In the genomic region with DNA sequence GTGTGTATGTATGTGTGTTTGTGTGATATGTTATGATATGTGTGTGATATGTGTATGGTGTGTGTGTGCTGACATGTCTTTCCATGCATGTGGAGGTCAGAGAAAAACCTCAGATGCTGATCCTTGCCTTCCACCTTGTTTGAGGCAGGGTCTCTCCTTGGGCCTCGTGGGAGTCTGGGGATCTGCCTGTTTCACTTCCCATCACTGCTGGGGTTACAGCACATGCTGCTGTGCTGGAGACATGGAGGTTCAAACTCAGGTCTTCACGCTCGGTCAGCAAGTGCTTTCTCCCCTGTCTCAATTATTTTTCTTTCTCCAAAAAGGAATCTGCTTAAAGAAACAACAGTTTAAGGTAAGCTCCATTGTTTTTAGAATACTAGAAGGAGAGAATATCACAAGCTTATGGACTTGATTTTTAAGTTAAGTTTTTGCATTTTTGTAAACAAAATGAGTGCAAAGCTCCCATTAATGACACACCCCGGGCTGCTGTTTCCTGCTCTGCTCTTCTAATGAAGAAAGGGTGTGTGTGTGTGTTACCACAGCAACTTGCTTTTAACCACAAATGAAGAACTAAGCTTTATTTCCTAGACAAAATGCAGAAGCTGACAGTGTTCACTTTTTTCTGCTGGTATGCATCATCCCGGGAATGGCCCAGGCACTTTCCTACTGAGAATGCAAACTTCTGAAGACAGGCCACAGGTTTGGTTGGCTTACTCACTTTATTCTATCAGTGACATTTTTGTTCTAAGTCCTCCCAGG, we compare ENCODE assay signal across 28 mouse cellular contexts. TPM values are rescaled to one million over a fixed set of nuclear protein-coding genes. Genes with fewer than 3 reads are reported as not detected.
DNase-seq lines count a peak whose midpoint lies in the region; ATAC-seq lines count a peak whose summit lies in the region.
"Had no signal": no experiment of that assay in that cellular context is flagged by ENCODE, and none has a peak within 500 bp of the region (broad histone marks: within the 10 kb centered on the region; RNA-seq: fewer than 3 reads in every experiment).

No protein-coding gene starts in this region.

- intact Hi-C loops in heart, postnatal 36 days (cut with DNase I): no loop called here
- intact Hi-C loops in gastrocnemius, postnatal 14 days (cut with DNase I; ENCODE audit: low total_unique reads): no loop called here

- ATAC-seq in inflammation-experienced regulatory T-cells, adult 6 months: peak; percentile 92
- ATAC-seq in neutrophil, adult 5-6 weeks (ENCODE audit: extremely low read depth, insufficient number of reproducible peaks, low FRiP score, poor library complexity, severe bottlenecking): peak; percentile 92
- ATAC-seq: forebrain, embryonic 14.5 days had no signal

- peak; percentile 8 for DNase-seq in heart, adult 8-10 months (ENCODE audit: low spot score)
- no peak for DNase-seq in heart, postnatal 36 days
- DNase-seq in MEL-GATA-1-ER (ENCODE audit: extremely low read depth, low read depth): peak; percentile 22
- no peak for DNase-seq in gastrocnemius, postnatal 14 days
- no peak for DNase-seq in adrenal gland, postnatal 10 days
- DNase-seq in ovary, postnatal 36 days (ENCODE audit: low spot score): no peak
- DNase-seq: cerebellum, adult 11-12 months; kidney, adult 11 months; kidney, postnatal 10 days; liver, embryonic 13.5 days; thymus, postnatal 36 days had no signal

RNA-seq across cellular contexts. Expression of a gene that starts 34.2 kb away (rescaled TPM):
- not detected for total RNA-seq in heart, adult 8-10 months (2022)
- total RNA-seq in heart, postnatal 36 days (2021): not detected
- polyA plus RNA-seq in inflammation-experienced regulatory T-cells, adult 6 months (2017; shearing (Covaris generic)): 10 to 100 TPM; 12.8 to 71.7 (median 14.6) TPM
- 0.49 and 0.58 TPM in 2 replicates for total RNA-seq in neutrophil, adult 5-6 weeks (2017)
- not detected for total RNA-seq in gastrocnemius, postnatal 14 days (2021)
- not detected for total RNA-seq in adrenal gland, postnatal 10 days (2021)
- total RNA-seq: adrenal gland, adult 18-20 months; gastrocnemius, adult 18-20 months; heart, adult 18-20 months; layer of hippocampus, adult 2 months; left cerebral cortex, adult 2 months had no signal
- polyA plus RNA-seq: embryonic facial prominence, embryonic 11.5 days; erythroblast, embryonic 14.5 days; forebrain, embryonic 14.5 days; heart, postnatal 0 days; hindbrain, embryonic 15.5 days; limb, embryonic 12.5 days; liver, embryonic 13.5 days; lung, embryonic 16.5 days; midbrain, embryonic 12.5 days; myocyte had no signal

RNA-seq across cellular contexts. Expression of a gene that starts 52.7 kb away (rescaled TPM):
- not detected for total RNA-seq in heart, adult 8-10 months (2022)
- total RNA-seq in heart, postnatal 36 days (2021): not detected
- not detected for polyA plus RNA-seq in inflammation-experienced regulatory T-cells, adult 6 months (2017; shearing (Covaris generic))
- total RNA-seq in neutrophil, adult 5-6 weeks (2017): not detected in 2 replicates
- total RNA-seq in gastrocnemius, postnatal 14 days (2021): not detected
- total RNA-seq in adrenal gland, postnatal 10 days (2021): not detected
- total RNA-seq: adrenal gland, adult 18-20 months; gastrocnemius, adult 18-20 months; heart, adult 18-20 months; layer of hippocampus, adult 2 months had no signal
- polyA plus RNA-seq: embryonic facial prominence, embryonic 11.5 days; erythroblast, embryonic 14.5 days; hindbrain, embryonic 15.5 days; limb, embryonic 12.5 days; liver, embryonic 13.5 days; midbrain, embryonic 12.5 days had no signal

RNA-seq across cellular contexts. Expression of a gene that starts 58.2 kb away (rescaled TPM):
- total RNA-seq in heart, adult 8-10 months (2022): not detected
- not detected for total RNA-seq in heart, postnatal 36 days (2021)
- polyA plus RNA-seq in inflammation-experienced regulatory T-cells, adult 6 months (2017; shearing (Covaris generic)): under 1 TPM in 1 of 3 experiments, not detected in 2; 0.28 TPM
- total RNA-seq in neutrophil, adult 5-6 weeks (2017): not detected in 2 replicates
- total RNA-seq in gastrocnemius, postnatal 14 days (2021): not detected
- not detected for total RNA-seq in adrenal gland, postnatal 10 days (2021)
- total RNA-seq: adrenal gland, adult 18-20 months; gastrocnemius, adult 18-20 months; heart, adult 18-20 months; layer of hippocampus, adult 2 months; left cerebral cortex, adult 2 months had no signal
- polyA plus RNA-seq: embryonic facial prominence, embryonic 11.5 days; erythroblast, embryonic 14.5 days; forebrain, embryonic 14.5 days; heart, postnatal 0 days; hindbrain, embryonic 15.5 days; limb, embryonic 12.5 days; liver, embryonic 13.5 days; lung, embryonic 16.5 days; midbrain, embryonic 12.5 days; myocyte; spleen, adult 2 months had no signal

Comparison
In these comparisons a context has a peak if more than half of its experiments do, and no peak if none do; other contexts are left out.
1. DNase-seq: peak in heart, adult 8-10 months (single experiment) and MEL-GATA-1-ER (single experiment); none in heart, postnatal 36 days (0 of 2), gastrocnemius, postnatal 14 days (single experiment), adrenal gland, postnatal 10 days (single experiment) and ovary, postnatal 36 days (single experiment).